Mouse (Mus musculus) layer of hippocampus, adult 8-10 months (tissue): ENCODE measurements at regions not wholly inside any gene's neighbourhood (a gene's known extent, or its start where the extent isn't known, plus 50 kb on each side); places are given as distances from the start of the nearest gene placed in this dataset.

Experiments
- microRNA-seq, 2 experiments: library from miRNA; unstranded; fragments of <30 nt; microRNA quantifications; one replicate each; pipeline ENCODE4 v1.2.0; 2022

Small RNA genes lying in the stretch of these regions (microRNA-seq; reads per million reads assigned to microRNA genes)
- 0 reads per million in 2 experiments for gene Gm26472
